Mouse (Mus musculus) cerebellum, adult 9-11 months (tissue): ENCODE data around the gene Gm5916.

Experiments
- DNase-seq: peaks from one replicate; pipeline ENCODE4 v3.0.0; 2022

Gene Gm5916

DNA sequence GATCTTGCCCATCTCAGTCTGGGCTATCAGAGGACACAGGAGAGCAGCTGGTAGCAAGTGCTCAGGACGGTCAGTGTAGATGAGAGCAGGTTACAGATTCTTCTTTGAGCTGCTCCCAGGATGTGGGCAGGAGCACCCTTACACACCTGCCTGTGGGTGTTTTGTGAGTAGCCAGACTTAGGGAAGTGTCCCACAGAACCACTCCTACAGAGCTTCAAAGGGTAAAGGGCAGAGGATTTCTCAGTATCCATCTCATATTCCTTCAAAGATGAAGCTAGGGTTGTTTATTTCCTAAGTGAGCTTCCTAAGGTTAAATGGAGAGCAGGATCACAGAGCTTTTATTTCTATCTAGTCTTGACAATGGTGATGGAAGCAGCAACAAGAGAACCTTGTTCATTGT is at the start of gene Gm5916:
Gene Gm5916 (minus strand): TSS at position 101 of the 400 bp plus-strand sequence.
- DNase-seq, result no peak
